Comparison of ENCODE assay signal across 9 mouse cellular contexts in the genomic region with DNA sequence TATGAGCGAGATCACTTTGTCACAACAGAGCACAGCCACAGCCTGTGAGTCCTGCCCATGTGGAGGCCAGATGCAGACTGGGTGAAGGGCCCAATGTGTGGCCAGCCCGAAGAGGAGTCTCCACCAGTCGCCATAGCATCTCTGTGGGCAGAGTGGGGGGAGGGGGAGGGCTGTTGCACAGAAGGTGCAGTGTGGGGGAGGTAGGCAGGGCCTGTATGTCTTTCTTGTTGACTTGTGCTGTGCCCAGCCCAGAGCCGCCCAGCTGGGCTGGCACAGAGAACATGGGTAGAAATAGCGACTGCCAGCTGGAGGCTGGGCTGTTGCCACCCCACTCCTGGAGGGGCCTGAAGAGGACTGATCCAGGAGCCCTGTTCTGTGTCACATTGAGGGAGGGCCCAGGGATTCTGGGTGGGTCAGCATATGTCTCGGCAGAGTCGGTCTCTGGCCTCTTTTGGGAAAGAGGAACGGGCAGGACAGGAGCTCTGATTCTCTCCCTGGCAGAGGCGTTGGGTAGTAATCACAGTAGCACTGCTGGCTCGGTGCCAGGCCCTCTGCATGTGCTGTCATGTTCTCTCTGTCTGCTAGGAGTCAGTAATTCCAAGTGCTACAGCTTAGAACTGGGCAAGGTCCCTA. TPM values are rescaled to one million over a fixed set of nuclear protein-coding genes. Genes with fewer than 3 reads are reported as not detected.
DNase-seq lines count a peak whose midpoint lies in the region; ATAC-seq lines count a peak whose summit lies in the region.
"Had no signal": no experiment of that assay in that cellular context is flagged by ENCODE, and none has a peak within 500 bp of the region (broad histone marks: within the 10 kb centered on the region; RNA-seq: fewer than 3 reads in every experiment).

No protein-coding gene starts in this region.

- 0 out of 2 replicates have a peak overlapping the region, but pooled peaks have one; percentile 6 for H3K27ac ChIP-seq in hindbrain, embryonic 11.5 days (ENCODE audit: low read depth, low read length)
- peak overlapping the region; percentile 59; the same call in 1 of the 2 replicates for H3K27ac ChIP-seq in midbrain, embryonic 10.5 days (replicated peaks)
- peak overlapping the region; percentile 84 for H3K27ac ChIP-seq in stomach, embryonic 16.5 days (ENCODE audit: low read length)
- H3K27ac ChIP-seq: liver, embryonic 15.5 days had no signal

- peak; percentile 76 for DNase-seq in NIH3T3 (ENCODE audit: low read depth)
- peak; percentile 87 for DNase-seq in cerebellum, adult 8-10 months
- peak; percentile 76 for DNase-seq in gastrocnemius, adult 18-20 months (ENCODE audit: low spot score)
- no peak for DNase-seq in hindbrain, embryonic 11.5 days (ENCODE audit: low spot score)
- peak; percentile 82 to 85 for DNase-seq in layer of hippocampus, postnatal 10 days (ENCODE audit: low spot score in 2 of 2)
- DNase-seq in midbrain, embryonic 10.5 days (ENCODE audit: low spot score), result no peak
- no peak for DNase-seq in thymus, postnatal 10 days (ENCODE audit: low spot score in 2 of 2)

- no peaks in the 10 kb centered on the region for H3K27me3 ChIP-seq in hindbrain, embryonic 11.5 days (ENCODE audit: control insufficient read depth, insufficient read depth, low read length)
- no peaks in the 10 kb centered on the region for H3K27me3 ChIP-seq in midbrain, embryonic 10.5 days (ENCODE audit: low read depth, poor library complexity, severe bottlenecking)
- no peaks in the 10 kb centered on the region for H3K27me3 ChIP-seq in stomach, embryonic 16.5 days (ENCODE audit: control insufficient read depth, insufficient read depth, low read length)
- H3K27me3 ChIP-seq: liver, embryonic 15.5 days had no signal

- no peaks in the 10 kb centered on the region for H3K36me3 ChIP-seq in hindbrain, embryonic 11.5 days (ENCODE audit: control insufficient read depth, insufficient read depth, low read length)
- H3K36me3 ChIP-seq in midbrain, embryonic 10.5 days, result peaks cover 5% of the 10 kb centered on the region
- no peaks in the 10 kb centered on the region for H3K36me3 ChIP-seq in stomach, embryonic 16.5 days (ENCODE audit: control insufficient read depth, insufficient read depth, low read length)
- H3K36me3 ChIP-seq: liver, embryonic 15.5 days had no signal

- no peak for ATAC-seq in hindbrain, embryonic 11.5 days (ENCODE audit: low FRiP score)
- ATAC-seq in stomach, embryonic 16.5 days (ENCODE audit: insufficient read depth, low FRiP score), result peak; percentile 39

- H3K4me3 ChIP-seq in hindbrain, embryonic 11.5 days (ENCODE audit: low read depth, low read length), result no peak overlapping the region
- no peak overlapping the region for H3K4me3 ChIP-seq in midbrain, embryonic 10.5 days
- no peak overlapping the region for H3K4me3 ChIP-seq in stomach, embryonic 16.5 days (replicated peaks; ENCODE audit: low read length)
- H3K4me3 ChIP-seq: liver, embryonic 15.5 days had no signal

- H3K4me2 ChIP-seq in hindbrain, embryonic 11.5 days (replicated peaks; ENCODE audit: low read depth, low read length), result no peak overlapping the region
- H3K4me2 ChIP-seq in stomach, embryonic 16.5 days (ENCODE audit: low read depth, low read length), result peak overlapping the region; percentile 32; the same call in 1 of the 2 replicates
- H3K4me2 ChIP-seq: liver, embryonic 15.5 days had no signal

- H3K9me3 ChIP-seq in hindbrain, embryonic 11.5 days (ENCODE audit: control insufficient read depth, low read length), result no peaks in the 10 kb centered on the region
- no peaks in the 10 kb centered on the region for H3K9me3 ChIP-seq in midbrain, embryonic 10.5 days (replicated peaks)
- H3K9me3 ChIP-seq in stomach, embryonic 16.5 days (replicated peaks; ENCODE audit: control insufficient read depth, low read length), result no peaks in the 10 kb centered on the region
- H3K9me3 ChIP-seq: liver, embryonic 15.5 days had no signal

- no peak overlapping the region for H3K9ac ChIP-seq in hindbrain, embryonic 11.5 days (ENCODE audit: low read depth, low read length)
- peak overlapping the region; percentile 44 for H3K9ac ChIP-seq in stomach, embryonic 16.5 days (ENCODE audit: low read length)
- H3K9ac ChIP-seq: liver, embryonic 15.5 days had no signal

- 63% methylated on average over 10 of the region's 10 CpGs for WGBS in hindbrain, embryonic 11.5 days
- WGBS in midbrain, embryonic 10.5 days, result 69% methylated on average over 10 of the region's 10 CpGs
- WGBS in stomach, embryonic 16.5 days, result 37% methylated on average over 10 of the region's 10 CpGs

- peaks cover 26% of the 10 kb centered on the region for H3K4me1 ChIP-seq in hindbrain, embryonic 11.5 days (replicated peaks; ENCODE audit: control insufficient read depth, insufficient read depth, low read length)
- H3K4me1 ChIP-seq in midbrain, embryonic 10.5 days, result peaks cover 78% of the 10 kb centered on the region
- peaks cover 42% of the 10 kb centered on the region for H3K4me1 ChIP-seq in stomach, embryonic 16.5 days (ENCODE audit: control insufficient read depth, insufficient read depth, low read length)

RNA-seq across cellular contexts. Expression of a gene that starts 18.2 kb away (rescaled TPM):
- 1 to 10 TPM; 4.5 to 5.5 TPM for total RNA-seq in gastrocnemius, adult 18-20 months (2021)
- 70.5 and 76.5 TPM in 2 replicates for polyA plus RNA-seq in hindbrain, embryonic 11.5 days (2014; fragmentation: Nextera tagmentation; extraction: Ambion mirVana)
- total RNA-seq in layer of hippocampus, postnatal 10 days (2021), result 100 to 1,000 TPM; 149 to 150 TPM
- polyA plus RNA-seq in midbrain, embryonic 10.5 days (2016; fragmentation: Nextera tagmentation; extraction: Ambion mirVana), result 48.6 and 66.5 TPM in 2 replicates
- polyA plus RNA-seq in stomach, embryonic 16.5 days (2015; fragmentation: Nextera tagmentation; extraction: Ambion mirVana), result 21.3 and 22.2 TPM in 2 replicates

RNA-seq across cellular contexts. Expression of a gene that starts 50.4 kb away (rescaled TPM):
- total RNA-seq in gastrocnemius, adult 18-20 months (2021), result 10 to 100 TPM; 25.9 to 30.7 TPM
- polyA plus RNA-seq in hindbrain, embryonic 11.5 days (2014; fragmentation: Nextera tagmentation; extraction: Ambion mirVana), result 0.08 TPM in 1 of 2 replicates, not detected in the other
- total RNA-seq in layer of hippocampus, postnatal 10 days (2021), result under 1 TPM; 0.27 to 0.56 TPM
- 0.06 TPM in 1 of 2 replicates, not detected in the other for polyA plus RNA-seq in midbrain, embryonic 10.5 days (2016; fragmentation: Nextera tagmentation; extraction: Ambion mirVana)
- polyA plus RNA-seq in stomach, embryonic 16.5 days (2015; fragmentation: Nextera tagmentation; extraction: Ambion mirVana), result 4.9 and 5.6 TPM in 2 replicates

Comparison
In these comparisons a context has a peak if more than half of its experiments do, and no peak if none do; other contexts are left out.
1. DNase-seq: peak in NIH3T3 (single experiment), cerebellum, adult 8-10 months (single experiment), gastrocnemius, adult 18-20 months (single experiment) and layer of hippocampus, postnatal 10 days (2 of 2); none in hindbrain, embryonic 11.5 days (single experiment), midbrain, embryonic 10.5 days (single experiment) and thymus, postnatal 10 days (0 of 2).
2. H3K27ac ChIP-seq: peak in every context shown above with its lines; median percentile 84 in stomach, embryonic 16.5 days; 59 in midbrain, embryonic 10.5 days; 6 in hindbrain, embryonic 11.5 days.